Mouse (Mus musculus) neural tube, embryonic 12.5 days (tissue): ENCODE results near the gene Ndufb7. TPM values are rescaled to one million over a fixed set of nuclear protein-coding genes. Genes with fewer than 3 reads are reported as not detected.

Source experiments
- ATAC-seq: fragments of 200-750 bp; cut with Nextera tagmentation; 2 replicates; pipeline ENCODE4 v1.8.0; 2017; ENCODE audit warnings: low read depth, mild to moderate bottlenecking, moderate TSS enrichment, moderate library complexity; ENCODE audit not compliant: low FRiP score
- H3K27ac ChIP-seq: fragments of 300-500 bp; sonication (generic); 2 replicates; pipeline ENCODE4 v1.5.1; 2016
- H3K27me3 ChIP-seq: fragments of 300-500 bp; sonication (generic); replicated peaks from 2 replicates; pipeline ENCODE4 v1.6.1; 2016; ENCODE audit warnings: mild to moderate bottlenecking
- H3K36me3 ChIP-seq: fragments of 300-500 bp; sonication (generic); 2 replicates; pipeline ENCODE4 v1.6.1; 2016; ENCODE audit warnings: mild to moderate bottlenecking
- H3K4me1 ChIP-seq: fragments of 300-500 bp; sonication (generic); 2 replicates; pipeline ENCODE4 v1.6.1; 2016
- H3K4me2 ChIP-seq: fragments of 300-500 bp; sonication (generic); replicated peaks from 2 replicates; pipeline ENCODE4 v1.6.1; 2016; ENCODE audit warnings: mild to moderate bottlenecking
- H3K4me3 ChIP-seq: fragments of 300-500 bp; sonication (generic); 2 replicates; pipeline ENCODE4 v1.5.1; 2016
- H3K9ac ChIP-seq: fragments of 300-500 bp; sonication (generic); 2 replicates; pipeline ENCODE4 v1.6.1; 2016; ENCODE audit warnings: mild to moderate bottlenecking
- H3K9me3 ChIP-seq: fragments of 300-500 bp; sonication (generic); 2 replicates; pipeline ENCODE4 v1.6.1; 2016; ENCODE audit warnings: mild to moderate bottlenecking
- WGBS: fragments of 180-500 bp; shearing (Covaris S2); methylation state at CpG from one replicate; pipeline ENCODE4 v1.1.7; 2016; 5-methylcytosine and 5-hydroxymethylcytosine counted together
- polyA plus RNA-seq: library from polyadenylated mRNA; unstranded; fragments of >200 nt; fragmentation: Nextera tagmentation; extraction: Ambion mirVana; gene quantifications from 2 replicates; pipeline ENCODE4 v1.2.1, GENCODE M21; 2016

The Ndufb7 gene
- polyA plus RNA-seq, 1 experiment from 2014 or later = 343 TPM

GRCm38 (mm10) chr8:83616625-83617024 lies 50.2 kb downstream of the Ndufb7 start:
- H3K4me3 ChIP-seq = no peak overlapping the region
- no peak overlapping the region for H3K27ac ChIP-seq
- H3K27me3 ChIP-seq = no peaks in the 10 kb centered on the region
- ATAC-seq = no peak
- H3K4me1 ChIP-seq = no peaks in the 10 kb centered on the region
- H3K4me2 ChIP-seq = no peak overlapping the region
- peaks cover 24% of the 10 kb centered on the region for H3K36me3 ChIP-seq
- H3K9me3 ChIP-seq = no peaks in the 10 kb centered on the region
- H3K9ac ChIP-seq = no peak overlapping the region

DNA sequence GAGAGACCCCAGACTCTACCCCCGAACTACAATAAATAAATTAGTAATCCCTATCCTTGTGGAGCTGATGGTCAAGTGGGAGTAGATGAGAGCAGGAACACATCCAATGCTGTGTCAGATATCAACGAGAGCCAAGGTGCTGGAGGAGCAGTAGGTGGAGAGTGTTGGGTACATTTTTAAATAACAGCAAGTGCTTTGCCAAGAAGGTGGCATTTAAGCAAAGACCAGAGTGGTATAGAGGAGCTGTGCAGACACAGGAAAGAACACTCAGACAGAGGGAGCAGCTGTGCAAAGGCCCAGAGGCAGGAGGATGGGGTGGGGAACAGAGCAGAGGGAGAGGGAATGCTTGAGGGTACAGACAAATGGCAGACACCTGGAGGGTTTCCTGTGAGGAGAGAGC lies 50.6 kb downstream of the Ndufb7 start:
- no peak overlapping the region for H3K4me2 ChIP-seq
- H3K27me3 ChIP-seq = no peaks in the 10 kb centered on the region
- H3K36me3 ChIP-seq = peaks cover 19% of the 10 kb centered on the region
- no peak for ATAC-seq
- no peak overlapping the region for H3K9ac ChIP-seq
- no peak overlapping the region for H3K4me3 ChIP-seq
- no peaks in the 10 kb centered on the region for H3K9me3 ChIP-seq
- no peak overlapping the region for H3K27ac ChIP-seq
- no peaks in the 10 kb centered on the region for H3K4me1 ChIP-seq
- 88% methylated on average over 2 of the region's 2 CpGs for WGBS

DNA sequence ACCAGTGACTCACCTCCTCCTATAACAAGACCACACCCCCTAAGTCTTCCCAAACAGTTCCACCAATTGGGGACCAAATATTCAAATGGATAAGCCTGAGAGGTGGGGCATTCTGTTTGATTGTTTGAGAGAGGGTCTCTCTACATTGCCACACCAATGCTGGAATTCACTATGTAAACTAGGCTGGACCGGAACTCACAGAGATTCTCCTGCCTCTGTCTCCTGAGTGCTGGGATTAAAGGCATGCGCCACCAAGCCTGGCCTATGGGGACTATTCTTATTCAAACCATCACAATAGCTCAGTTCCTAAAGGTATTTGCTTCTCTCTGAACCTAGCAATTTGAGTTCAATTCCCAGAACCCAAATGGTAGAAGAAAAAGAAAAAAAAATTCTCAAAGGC lies 52.1 kb downstream of the Ndufb7 start:
- no peak overlapping the region for H3K4me3 ChIP-seq
- H3K4me2 ChIP-seq = no peak overlapping the region
- peaks cover 8% of the 10 kb centered on the region; the same call in 1 of the 2 replicates for H3K36me3 ChIP-seq
- no peaks in the 10 kb centered on the region for H3K4me1 ChIP-seq
- H3K27me3 ChIP-seq = no peaks in the 10 kb centered on the region
- no peak overlapping the region for H3K27ac ChIP-seq
- no peaks in the 10 kb centered on the region for H3K9me3 ChIP-seq
- 93% methylated on average over 2 of the region's 2 CpGs for WGBS
- H3K9ac ChIP-seq = no peak overlapping the region
- ATAC-seq = no peak

GRCm38 (mm10) chr8:83619568-83620285 lies 53.3 kb downstream of the Ndufb7 start:
- ATAC-seq = no peak
- H3K4me2 ChIP-seq = no peak overlapping the region

More at GRCm38 (mm10) chr8:83619568-83620285, 53.3 kb downstream of the Ndufb7 start:
- Histone ChIP-seq H3K4me1 (no peaks in the 10 kb centered on the region), H3K36me3 (no peaks in the 10 kb centered on the region), H3K27ac (no peak overlapping the region), H3K4me3 (no peak overlapping the region), H3K9ac (no peak overlapping the region), H3K9me3 (no peaks in the 10 kb centered on the region), H3K27me3 (no peaks in the 10 kb centered on the region)
- 89% methylated on average over 9 of the region's 9 CpGs for WGBS

Other genes starting within 250 kb of the Ndufb7 start
- 23.3 and 24.4 TPM in 2 replicates for gene Elmod2, start 234.2 kb upstream of the Ndufb7 start, polyA plus RNA-seq
- gene Mgat4d, start 218.2 kb upstream of the Ndufb7 start, polyA plus RNA-seq = not detected in 2 replicates
- gene Clgn, start 176.8 kb upstream of the Ndufb7 start, polyA plus RNA-seq = 7.0 and 8.0 TPM in 2 replicates
- gene Scoc, start 108.3 kb upstream of the Ndufb7 start, polyA plus RNA-seq = 171 and 176 TPM in 2 replicates
- gene Olfr370, start 30.9 kb upstream of the Ndufb7 start, polyA plus RNA-seq = not detected in 2 replicates
- gene Tecr, start 41.3 kb downstream of the Ndufb7 start, polyA plus RNA-seq = 760 and 802 TPM in 2 replicates
- gene Dnajb1, start 41.5 kb downstream of the Ndufb7 start, polyA plus RNA-seq = 60.2 and 63.0 TPM in 2 replicates
- gene Gipc1, start 86.0 kb downstream of the Ndufb7 start, polyA plus RNA-seq = 182 and 186 TPM in 2 replicates
- 0.41 and 0.66 TPM in 2 replicates for gene Ptger1, start 100.0 kb downstream of the Ndufb7 start, polyA plus RNA-seq
- 30.0 and 32.1 TPM in 2 replicates for gene Pkn1, start 132.5 kb downstream of the Ndufb7 start, polyA plus RNA-seq
- 141 and 142 TPM in 2 replicates for gene Ddx39, start 148.5 kb downstream of the Ndufb7 start, polyA plus RNA-seq
- gene Adgre5, start 174.7 kb downstream of the Ndufb7 start, polyA plus RNA-seq = 14.2 and 15.7 TPM in 2 replicates